Mouse (Mus musculus): Measurements from ENCODE around the gene Gtf3c6.

Gene Gtf3c6

DNA sequence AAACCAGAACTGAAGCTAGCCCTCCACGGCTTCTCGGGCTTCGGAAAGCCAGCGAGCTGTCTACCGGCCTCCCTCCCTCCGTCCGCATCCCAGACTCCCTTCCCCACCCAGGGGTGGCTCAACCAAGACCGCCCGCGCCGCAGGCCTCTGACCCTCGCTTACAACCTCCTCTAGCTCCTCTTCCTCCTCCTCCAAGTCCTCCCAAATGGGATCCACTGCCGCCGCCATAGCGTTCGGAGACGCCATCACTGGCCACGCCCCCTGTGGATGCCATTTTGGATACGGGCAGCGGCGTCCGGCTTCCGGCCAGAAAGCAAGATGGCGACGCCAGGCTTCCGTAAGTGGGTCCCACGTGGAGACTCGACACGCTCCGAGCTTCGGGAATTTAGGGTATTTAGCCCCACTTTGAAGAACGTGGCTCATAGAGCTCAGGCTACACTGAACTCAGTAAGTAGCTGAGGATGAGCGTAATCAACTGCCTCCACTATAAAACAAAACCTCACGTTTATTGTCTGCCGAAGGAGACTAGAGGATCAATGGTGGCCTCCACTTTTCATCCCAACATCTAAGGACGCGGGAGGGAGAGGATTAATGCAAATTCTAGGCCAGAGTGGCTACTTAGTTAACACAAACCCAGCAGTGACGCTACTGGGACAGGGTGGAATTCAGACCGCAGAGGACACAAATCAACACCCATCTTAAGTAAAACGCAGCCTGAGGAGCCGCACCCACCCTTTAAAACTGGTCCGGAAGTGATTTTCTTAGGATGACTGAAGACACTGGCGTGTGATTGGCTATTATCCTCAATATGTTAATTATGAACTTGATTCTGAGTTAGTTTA is at the start of gene Gtf3c6:
TSS of gene Gtf3c6 (minus strand) at position 695 of the 842 bp plus-strand sequence.
- peak; percentile 89 to 92 for DNase-seq (ENCODE audit: low spot score in 2 of 2)

DNA sequence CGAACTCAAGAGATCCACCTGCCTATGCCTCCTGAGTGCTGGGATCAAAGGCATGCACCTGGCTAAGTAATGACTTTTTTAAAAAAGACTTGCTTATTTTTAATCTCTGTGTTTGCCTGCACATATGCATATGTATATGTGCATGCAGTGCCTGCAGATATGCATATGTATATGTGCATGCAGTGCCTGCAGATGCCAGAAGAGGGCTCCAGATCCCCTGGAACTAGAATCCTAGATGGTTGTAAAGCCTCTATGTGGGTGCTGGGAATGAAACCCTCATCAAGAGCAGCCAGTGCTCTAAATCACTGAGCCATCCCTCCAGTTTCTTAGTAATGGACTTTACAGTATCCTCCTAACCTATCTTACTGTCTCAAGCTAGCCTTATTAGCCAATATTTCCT is 48.1 kb upstream of the Gtf3c6 start:
- DNase-seq (ENCODE audit: low spot score in 2 of 2): no peak

DNA sequence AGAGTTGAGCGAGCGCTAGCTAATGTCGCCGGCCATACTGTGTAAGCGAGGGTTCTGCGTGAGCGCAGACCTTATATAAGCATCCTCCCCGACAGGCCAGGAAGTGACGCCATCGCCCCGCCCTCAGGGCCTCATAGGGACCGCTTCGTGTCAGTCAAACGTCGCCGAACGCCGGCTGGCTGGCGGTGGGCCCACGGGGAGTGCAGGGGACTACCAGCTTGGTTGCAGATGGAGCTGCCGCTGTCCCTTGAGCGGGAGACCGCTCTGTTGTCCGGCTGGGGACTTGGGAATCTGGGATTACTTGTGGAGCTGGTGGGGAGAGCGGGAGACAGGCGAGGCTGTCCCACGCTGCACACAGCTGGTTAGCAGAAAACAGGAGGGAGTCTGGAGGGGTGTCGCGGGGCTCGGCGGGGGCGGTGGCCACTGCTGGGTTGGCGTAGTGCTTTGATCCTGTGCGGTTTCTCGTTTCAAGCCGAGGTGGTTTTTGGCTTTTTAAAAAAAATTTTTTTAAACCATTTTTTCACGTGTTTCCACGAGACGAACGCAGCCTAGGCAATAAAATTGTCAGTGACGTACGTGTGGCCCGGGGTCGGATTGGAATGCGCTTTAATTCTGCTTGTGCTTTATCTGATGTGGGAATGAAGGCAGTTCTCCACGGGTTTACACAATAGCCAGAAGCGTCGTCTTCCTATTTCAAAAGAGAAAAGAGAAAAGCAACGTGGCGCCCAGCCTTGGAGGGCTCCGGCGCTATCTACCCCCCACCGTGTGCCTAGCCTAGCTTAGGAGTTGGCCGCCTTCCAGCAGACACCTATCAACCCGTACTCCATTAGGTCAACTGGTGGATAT is 44.5 kb upstream of the Gtf3c6 start, which contains the start of gene Amd1:
TSS of gene Amd1 (minus strand) at position 47 of the 846 bp plus-strand sequence.
- DNase-seq (ENCODE audit: low spot score in 2 of 2): peak; percentile 99 to 100

DNA sequence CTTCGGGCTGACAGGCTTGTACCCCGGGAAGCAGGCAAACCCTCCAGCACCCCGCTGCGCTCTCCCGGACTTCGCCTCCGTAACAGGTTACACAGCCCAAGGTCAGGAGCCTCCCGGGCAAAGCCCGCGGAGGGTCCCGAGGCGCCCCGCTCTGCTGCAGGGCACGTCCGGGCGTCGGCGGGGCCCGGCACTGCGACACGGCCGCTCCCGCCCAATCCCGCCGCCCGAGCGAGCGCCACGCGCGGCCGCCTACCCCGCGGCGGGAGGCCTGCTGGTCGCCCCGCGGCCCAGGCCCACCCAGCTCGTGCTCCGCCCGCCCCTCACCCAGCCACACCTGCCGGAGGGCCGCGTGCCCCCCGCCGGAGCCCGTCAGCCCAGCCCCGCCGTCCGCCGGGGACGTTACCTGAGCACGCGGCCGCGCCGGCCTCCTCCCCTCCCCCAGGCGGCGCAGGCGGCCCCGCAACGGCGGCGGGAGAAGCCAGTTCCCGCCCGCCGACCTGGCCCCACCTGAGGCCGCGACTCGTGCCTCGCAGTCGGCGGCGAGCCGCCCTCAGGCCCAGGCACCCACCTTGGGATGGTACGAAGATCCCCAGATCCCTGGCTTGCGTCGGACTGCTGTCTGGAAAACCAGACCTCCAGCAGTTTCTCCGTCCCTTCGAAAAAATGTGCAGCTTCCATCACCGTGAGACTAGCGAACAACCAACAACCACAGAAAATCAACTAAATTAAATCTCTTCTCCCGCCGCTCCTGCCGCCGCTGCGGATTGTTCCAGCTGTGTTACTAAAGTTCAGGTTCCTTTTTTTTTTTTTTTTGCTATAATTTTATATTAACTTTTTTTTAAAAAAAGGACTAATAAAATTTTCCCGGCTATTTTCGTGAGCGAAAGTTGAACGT is 43.5 kb upstream of the Gtf3c6 start:
- DNase-seq (ENCODE audit: low spot score in 2 of 2): peak; percentile 21 to 37

DNA sequence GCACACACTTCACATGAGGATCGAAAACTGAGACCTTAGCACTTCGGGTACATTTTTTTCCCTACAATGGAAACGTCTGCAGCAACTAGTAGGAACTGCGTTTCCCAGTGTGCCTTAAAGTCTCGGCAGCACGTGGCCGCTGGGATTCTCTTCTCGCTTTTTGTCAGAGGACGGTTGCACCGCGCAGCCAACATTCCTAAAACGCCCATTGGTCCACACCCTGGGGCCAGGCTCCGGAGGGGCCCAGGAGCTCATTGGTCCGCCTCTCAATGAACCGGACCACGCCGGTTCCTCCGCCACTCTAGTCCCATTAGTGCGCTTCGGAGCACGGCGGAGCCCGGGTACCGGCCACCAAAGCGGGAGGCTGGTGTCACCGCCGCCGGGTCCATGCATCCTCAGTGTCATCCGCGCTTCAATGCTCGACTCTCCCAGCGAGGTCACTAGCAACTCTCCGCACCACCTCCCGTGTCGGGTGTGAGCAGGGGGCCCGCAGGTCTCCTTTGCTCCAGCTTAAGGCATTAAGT is 42.8 kb upstream of the Gtf3c6 start:
- peak; percentile 87 to 89 for DNase-seq (ENCODE audit: low spot score in 2 of 2)

DNA sequence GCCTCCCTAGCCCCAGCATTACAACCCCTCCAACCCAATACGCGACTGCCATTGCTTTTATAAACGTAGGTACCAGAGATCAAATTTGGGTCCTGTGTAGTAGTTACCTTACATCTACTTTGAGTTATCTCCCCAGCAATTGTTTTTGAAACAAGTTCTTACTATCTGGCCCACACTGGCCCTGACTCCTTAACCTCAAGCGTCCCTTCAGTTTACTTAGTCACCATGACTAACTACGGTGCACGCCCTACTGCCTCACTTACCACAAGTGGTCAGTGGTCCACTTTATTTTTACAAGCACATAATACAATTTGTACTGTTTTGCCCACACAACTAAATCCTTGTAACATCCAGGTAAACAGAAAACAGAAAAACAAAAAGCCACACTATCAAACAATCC is 34.7 kb upstream of the Gtf3c6 start:
- no peak for DNase-seq (ENCODE audit: low spot score in 2 of 2)

DNA sequence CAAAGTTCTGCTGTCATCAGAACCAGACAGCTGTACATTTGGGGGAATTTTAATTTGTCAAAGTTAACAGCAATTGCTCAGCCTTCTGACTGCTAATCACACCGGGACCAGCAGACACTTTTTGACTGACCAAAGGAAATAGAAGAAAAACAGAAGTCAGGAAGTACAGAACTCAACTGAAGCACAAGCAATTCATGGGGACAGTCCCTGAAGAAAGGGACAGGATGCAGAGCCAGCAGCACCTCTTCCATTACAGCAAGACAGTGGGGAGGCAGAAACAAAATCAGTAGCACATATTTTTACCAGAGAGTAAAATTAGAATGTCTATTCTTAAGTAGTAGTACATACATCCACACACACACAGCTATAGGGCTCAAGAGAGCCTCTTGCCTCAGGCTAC is 28.9 kb upstream of the Gtf3c6 start:
- DNase-seq (ENCODE audit: low spot score in 2 of 2): no peak

DNA sequence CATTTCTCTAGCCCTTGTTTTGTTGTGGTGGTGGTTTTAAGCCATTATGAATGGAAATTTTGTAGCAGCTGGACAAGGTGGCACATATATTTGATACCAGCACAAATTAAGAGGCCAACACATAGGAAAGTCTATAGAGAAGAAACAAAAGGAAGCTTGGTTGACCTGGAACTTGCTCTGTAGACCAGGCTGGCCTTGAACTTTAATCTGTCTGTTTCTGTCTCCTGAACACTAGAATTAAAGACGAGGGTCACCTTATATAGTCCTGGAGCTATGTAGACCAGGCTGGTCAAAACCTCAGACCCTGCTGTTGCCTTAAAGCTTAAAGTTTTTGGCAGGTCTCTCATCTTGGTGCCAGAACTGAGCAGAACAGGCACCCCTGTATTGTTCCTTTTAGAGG is 27.7 kb upstream of the Gtf3c6 start:
- DNase-seq (ENCODE audit: low spot score in 2 of 2): no peak

DNA sequence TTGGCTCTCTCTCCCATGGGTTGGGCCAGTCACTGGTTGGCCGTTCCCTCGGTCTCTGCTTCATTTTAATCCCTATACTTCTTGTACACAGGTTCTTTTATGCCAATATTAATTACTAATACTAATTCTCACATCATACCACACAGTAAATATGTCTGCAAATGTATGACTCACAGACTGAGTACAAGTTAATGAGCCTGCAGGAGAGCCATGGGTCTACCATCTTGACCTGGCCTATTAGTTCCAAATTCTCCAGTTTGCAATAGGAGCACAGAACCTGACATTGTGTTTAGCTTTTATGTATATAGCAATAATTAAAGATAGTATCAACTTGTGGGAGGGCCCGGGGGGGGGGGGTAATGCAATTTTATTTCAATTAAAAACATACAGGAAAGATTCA is 27.1 kb upstream of the Gtf3c6 start:
- DNase-seq (ENCODE audit: low spot score in 2 of 2): no peak

DNA sequence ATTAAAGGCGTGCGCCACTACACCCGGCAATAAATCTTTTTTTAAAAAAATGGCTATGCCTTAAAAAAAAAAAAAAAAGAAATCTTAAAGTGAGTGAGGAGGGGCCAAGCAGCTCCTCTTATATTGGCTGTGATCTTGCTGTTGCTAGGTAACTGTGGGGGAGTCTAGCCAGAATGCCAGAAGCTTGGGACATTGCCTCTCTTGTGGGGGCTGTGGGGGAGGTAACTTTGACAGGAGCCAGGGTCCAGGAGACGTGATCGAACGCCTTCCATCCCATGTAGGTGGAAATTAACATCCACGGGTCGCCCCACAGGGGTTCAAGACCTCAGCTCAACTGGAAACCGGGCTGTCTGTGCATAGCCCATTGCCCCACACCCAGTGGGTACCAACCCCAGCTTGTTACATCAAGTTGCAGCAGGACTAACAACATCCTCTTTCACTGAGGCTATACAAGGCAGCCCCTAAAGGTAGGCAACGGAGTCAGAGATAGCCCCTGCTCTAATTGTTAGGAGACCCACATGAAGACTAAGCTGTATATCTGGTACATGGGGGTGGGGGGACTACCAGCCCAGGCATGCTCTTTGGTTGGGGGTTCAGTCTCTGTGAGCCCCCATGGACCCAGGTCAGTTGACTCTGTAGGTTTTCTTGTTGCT is 26.4 kb upstream of the Gtf3c6 start:
- no peak for DNase-seq (ENCODE audit: low spot score in 2 of 2)

DNA sequence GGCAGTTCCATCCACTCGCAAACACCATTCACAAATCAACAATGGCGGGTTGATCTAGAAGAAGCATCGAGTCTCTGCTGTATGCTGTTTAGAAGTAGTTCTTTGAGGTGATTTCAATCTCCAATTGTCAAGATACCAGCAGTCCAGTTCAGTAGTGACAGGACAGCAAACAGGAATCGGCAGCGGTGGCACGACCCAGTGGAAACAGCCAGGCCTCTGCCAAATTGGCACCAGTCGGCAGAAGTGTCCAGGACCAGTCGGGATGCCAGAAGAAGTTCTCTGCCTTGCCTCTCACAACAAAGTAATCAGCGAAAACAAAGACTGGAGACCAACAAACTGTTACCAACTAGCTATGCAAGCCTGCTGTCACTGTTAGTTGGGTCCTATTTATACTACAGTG is 25.7 kb upstream of the Gtf3c6 start:
- DNase-seq (ENCODE audit: low spot score in 2 of 2): no peak

DNA sequence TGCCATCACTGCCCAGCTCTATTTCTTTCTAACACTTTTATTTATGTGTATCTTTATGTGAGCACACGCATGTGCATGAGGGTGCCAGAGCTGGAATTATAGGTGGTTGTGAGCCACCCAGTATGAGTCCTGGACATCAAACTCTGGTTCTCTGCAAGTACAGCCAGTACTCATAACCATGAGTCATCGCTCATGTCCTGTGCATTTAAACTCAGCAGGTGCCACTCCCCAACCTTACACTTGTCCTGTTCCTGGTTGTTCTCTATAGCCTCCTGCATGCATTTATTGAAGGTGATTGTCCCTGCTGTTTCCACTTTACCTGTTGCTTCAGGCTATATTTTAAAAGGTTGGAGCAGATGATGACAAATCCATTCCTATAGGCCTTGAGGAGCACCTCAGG is 23.7 kb upstream of the Gtf3c6 start:
- no peak for DNase-seq (ENCODE audit: low spot score in 2 of 2)

DNA sequence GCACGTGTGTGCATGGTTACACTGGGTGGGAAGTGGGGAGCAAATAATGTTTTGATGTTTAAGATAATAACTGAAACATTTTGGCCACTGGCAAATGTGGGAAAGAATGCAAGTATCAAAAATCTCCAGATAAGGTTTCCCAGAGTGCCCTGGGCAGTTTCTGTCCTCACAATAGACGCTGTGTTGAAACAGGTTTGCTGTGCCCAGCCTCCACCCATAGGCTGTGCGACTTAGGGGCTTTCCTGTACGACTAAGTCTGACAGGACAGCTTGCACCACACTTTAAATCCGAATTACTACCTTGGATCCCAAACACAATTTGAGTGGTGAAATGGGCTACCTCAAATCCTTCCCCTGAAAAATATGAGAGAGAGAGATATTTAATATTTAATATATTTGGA is 20.4 kb upstream of the Gtf3c6 start:
- DNase-seq (ENCODE audit: low spot score in 2 of 2): no peak

DNA sequence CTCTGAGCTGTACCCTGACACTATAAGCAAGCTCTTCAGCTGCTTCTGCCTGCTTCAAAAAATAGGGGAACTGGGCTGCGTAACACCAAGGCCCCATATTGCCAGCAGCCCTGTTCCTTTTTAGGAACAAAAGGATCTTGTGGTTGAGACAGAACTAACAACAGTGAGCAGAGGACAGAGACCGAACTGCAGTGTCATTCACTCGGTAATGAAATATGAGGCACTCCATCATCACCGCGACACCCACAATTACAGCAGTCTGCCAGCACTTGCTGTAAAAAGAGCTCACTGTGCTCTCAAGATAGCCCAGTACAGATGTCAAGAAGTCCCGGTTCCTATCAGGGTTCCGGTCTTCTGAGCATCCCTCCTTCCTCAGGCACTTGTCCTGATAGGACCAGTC is 18.1 kb upstream of the Gtf3c6 start:
- DNase-seq (ENCODE audit: low spot score in 2 of 2): no peak

DNA sequence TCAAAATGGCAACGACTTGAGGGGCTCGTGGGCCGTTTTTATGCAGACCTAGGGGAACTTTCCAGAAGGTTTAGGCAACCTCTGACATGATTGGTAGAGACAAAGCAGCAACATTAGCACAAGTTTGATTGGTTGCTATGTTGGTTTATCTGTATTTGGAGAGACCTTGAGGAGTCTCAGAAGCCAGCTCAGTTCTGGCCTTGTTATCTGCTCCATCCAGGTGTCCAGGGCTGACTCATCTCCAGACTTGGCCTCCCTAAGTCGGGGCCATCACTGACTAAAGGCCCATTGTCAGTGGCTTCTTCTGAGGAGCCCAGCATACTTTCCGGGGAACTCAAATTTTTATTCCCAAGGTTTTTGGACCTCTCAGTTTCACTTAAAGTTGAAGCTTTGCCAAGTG is 16.0 kb upstream of the Gtf3c6 start:
- DNase-seq (ENCODE audit: low spot score in 2 of 2): no peak

DNA sequence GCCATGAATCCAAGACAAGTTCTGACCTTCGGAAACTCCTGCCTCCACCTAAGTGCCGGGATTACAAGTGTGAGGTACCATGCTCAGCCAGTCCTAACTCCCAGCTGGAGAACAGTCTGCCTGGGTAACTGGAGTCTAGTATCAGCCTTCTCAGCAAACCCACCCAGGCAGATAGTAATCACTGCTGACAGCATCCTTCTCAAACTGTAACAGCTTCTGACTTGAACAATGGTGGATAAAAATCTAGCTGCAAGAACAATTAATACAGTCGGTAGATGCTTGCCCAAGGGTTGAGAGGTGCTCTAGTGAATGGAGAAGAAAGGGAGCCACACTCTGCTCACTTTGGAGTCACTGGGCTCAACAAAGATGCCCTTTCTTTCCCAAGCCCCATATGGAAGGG is 13.3 kb upstream of the Gtf3c6 start:
- no peak for DNase-seq (ENCODE audit: low spot score in 2 of 2)

DNA sequence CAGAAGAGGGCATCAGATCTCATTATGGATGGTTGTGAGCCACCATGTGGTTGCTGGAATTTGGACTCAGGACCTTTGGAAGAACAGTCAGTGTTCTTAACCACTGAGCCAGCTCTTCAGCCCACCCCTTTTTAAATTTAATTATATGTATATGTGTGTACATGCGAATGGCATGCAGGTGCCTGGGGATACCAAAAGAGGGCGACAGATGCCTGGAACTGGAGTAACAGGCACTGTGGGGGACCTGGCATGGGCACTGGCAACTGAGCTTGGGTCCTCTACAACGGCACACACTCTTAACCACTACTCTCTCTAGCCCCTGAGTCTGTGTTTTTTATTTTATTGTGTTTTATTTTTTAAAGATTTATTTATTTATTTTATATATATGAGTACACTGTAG is 7.0 kb upstream of the Gtf3c6 start:
- no peak for DNase-seq (ENCODE audit: low spot score in 2 of 2)

DNA sequence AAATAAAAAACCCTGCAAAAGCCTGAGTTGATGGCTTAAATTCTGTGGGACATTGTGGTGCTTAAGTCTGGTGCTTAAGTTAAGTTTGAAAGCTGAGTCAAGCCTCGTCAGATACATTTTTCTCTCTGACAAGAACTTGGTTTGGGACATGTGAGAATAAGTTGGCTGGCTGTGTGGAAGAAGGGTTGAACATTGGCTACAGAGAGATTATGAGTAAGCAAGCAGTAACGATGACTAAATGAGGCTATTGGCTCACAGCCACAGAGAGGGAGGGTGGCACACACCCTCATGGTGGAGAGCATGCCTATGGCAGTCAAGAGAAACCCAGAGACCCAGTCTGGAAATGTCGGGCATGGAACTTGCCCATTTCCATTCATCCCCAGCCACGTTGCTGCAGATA is 5.8 kb upstream of the Gtf3c6 start:
- DNase-seq (ENCODE audit: low spot score in 2 of 2): no peak

DNA sequence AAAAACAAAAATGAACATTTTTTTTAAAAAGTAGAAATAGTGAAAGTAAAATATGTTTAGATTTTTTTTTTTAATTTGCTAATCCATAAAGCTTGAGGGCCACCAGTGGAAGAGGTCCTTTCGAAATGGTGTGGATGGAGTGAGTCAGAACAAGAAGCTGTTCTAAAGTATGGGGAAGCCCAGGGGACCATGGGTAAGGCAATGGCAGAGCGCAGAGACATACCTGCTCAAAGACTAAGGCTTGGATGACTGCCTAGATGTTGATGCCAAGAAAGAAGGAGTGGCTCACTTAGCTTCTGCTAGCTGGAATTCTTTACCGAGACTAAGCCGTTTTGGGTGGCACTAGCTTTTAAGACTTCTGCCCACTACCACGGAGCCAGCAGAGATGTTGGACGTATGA is 4.3 kb upstream of the Gtf3c6 start:
- no peak for DNase-seq (ENCODE audit: low spot score in 2 of 2)

DNA sequence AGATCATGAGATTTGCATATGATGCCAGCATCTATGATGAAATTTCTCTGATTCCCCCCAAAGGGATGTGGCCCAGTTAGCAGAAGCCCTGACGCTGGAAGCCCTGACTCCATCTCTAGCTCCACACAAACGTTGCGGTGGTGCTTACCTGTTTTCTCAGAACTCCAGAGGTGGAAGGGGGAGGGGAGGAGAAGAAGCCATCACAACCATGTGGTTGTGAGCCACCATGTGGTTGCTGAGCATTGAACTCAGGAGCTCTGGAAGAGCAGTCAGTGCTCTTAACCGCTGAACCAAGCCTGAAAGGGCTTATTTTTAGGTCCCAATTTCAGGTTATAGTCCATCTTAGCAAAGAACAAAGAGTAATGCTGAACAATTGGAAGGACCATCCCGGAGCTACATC is 2.4 kb upstream of the Gtf3c6 start:
- DNase-seq (ENCODE audit: low spot score in 2 of 2): no peak

DNA sequence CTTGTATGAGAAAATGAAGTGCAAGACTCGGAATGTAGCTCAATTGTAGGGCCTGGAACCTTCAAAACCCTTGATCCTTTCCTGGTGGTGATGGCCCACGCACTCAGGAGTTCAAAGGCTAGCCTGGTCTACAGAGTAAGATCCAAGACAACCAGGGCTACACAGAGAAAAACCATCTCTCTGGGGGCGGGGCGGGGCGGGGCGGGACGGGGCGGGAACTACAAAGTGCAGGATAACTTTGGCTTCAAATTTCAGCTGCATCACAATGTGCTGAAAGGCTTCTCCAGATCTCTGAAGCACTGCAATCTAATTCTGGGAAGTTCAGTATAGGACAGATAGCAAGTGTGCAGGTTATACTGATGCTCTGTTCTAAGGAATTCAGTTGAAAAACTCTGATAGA is 1.6 kb upstream of the Gtf3c6 start:
- no peak for DNase-seq (ENCODE audit: low spot score in 2 of 2)
